Comparison of ENCODE assay signal across 7 mouse cellular contexts in genomic region chr5:34336097-34336774, GRCm38 (mm10). TPM values are rescaled to one million over a fixed set of nuclear protein-coding genes. Genes with fewer than 3 reads are reported as not detected.
DNase-seq lines count a peak whose midpoint lies in the region; ATAC-seq and TF ChIP-seq lines count a peak whose summit lies in the region.

Gene Rnf4 (plus strand): TSS chr5:34336289.

- peaks cover 20% of the 10 kb centered on the region for H3K4me1 ChIP-seq in embryonic facial prominence, embryonic 10.5 days
- H3K4me1 ChIP-seq in intestine, postnatal 0 days (replicated peaks; ENCODE audit: control insufficient read depth, insufficient read depth, low read length), result peaks cover 6% of the 10 kb centered on the region
- H3K4me1 ChIP-seq in midbrain, embryonic 12.5 days, result peaks cover 20% of the 10 kb centered on the region
- H3K4me1 ChIP-seq in small intestine, adult 2 months (ENCODE audit: control insufficient read depth, insufficient read depth, insufficient read length, low read length), result no peaks in the 10 kb centered on the region; the same call in 1 of the 2 replicates

- 0 out of 2 replicates have a peak, but pooled peaks have one; percentile 1 for TF ChIP-seq CTCF in intestine, postnatal 0 days (IDR thresholded peaks at IDR 0.05; ENCODE audit: low read depth)
- TF ChIP-seq CTCF in small intestine, adult 2 months (IDR thresholded peaks at IDR 0.05; ENCODE audit: extremely low read depth, insufficient read length, insufficient replicate concordance, low read depth, low read length), result no peak

- no peaks in the 10 kb centered on the region for H3K27me3 ChIP-seq in embryonic facial prominence, embryonic 10.5 days (replicated peaks; ENCODE audit: low read depth, poor library complexity, severe bottlenecking)
- no peaks in the 10 kb centered on the region for H3K27me3 ChIP-seq in intestine, postnatal 0 days (replicated peaks; ENCODE audit: control insufficient read depth, insufficient read depth, low read length)
- no peaks in the 10 kb centered on the region for H3K27me3 ChIP-seq in midbrain, embryonic 12.5 days
- H3K27me3 ChIP-seq in small intestine, adult 2 months (ENCODE audit: control insufficient read depth, insufficient read depth, low read length), result no peaks in the 10 kb centered on the region

- peak within 1 kb of the TSS; percentile 96 for H3K9ac ChIP-seq in intestine, postnatal 0 days (ENCODE audit: low read depth, low read length)
- H3K9ac ChIP-seq in midbrain, embryonic 12.5 days (replicated peaks), result peak within 1 kb of the TSS; percentile 96

- TF ChIP-seq POLR2A in small intestine, adult 2 months (IDR thresholded peaks at IDR 0.05; ENCODE audit: low read depth, low read length), result peak; percentile 82

- ATAC-seq in intestine, postnatal 0 days, result peak; percentile 96
- ATAC-seq in midbrain, embryonic 12.5 days (ENCODE audit: low FRiP score, low read depth), result peak; percentile 96

- no peaks in the 10 kb centered on the region for H3K9me3 ChIP-seq in embryonic facial prominence, embryonic 10.5 days
- no peaks in the 10 kb centered on the region for H3K9me3 ChIP-seq in intestine, postnatal 0 days (ENCODE audit: control insufficient read depth)
- no peaks in the 10 kb centered on the region for H3K9me3 ChIP-seq in midbrain, embryonic 12.5 days

- H3K4me3 ChIP-seq in embryonic facial prominence, embryonic 10.5 days, result peak within 1 kb of the TSS; percentile 97
- peak within 1 kb of the TSS; percentile 94 for H3K4me3 ChIP-seq in intestine, postnatal 0 days (ENCODE audit: low read depth, low read length)
- H3K4me3 ChIP-seq in midbrain, embryonic 12.5 days, result peak within 1 kb of the TSS; percentile 99
- H3K4me3 ChIP-seq in small intestine, adult 2 months (ENCODE audit: low read depth, low read length), result peak within 1 kb of the TSS; percentile 98

- intact Hi-C loops in left cerebral cortex, postnatal 4 days (cut with DNase I), result no loop called here

- DNase-seq in adrenal gland, postnatal 10 days, result peak; percentile 98
- peak; percentile 98 for DNase-seq in embryonic facial prominence, embryonic 10.5 days (ENCODE audit: low spot score)
- peak; percentile 84 for DNase-seq in gonadal fat pad, adult 2 months (ENCODE audit: low read depth)
- DNase-seq in left cerebral cortex, postnatal 4 days, result peak; percentile 99

- H3K27ac ChIP-seq in embryonic facial prominence, embryonic 10.5 days (replicated peaks), result peak within 1 kb of the TSS; percentile 99
- H3K27ac ChIP-seq in intestine, postnatal 0 days (ENCODE audit: low read depth, low read length), result peak within 1 kb of the TSS; percentile 97
- peak within 1 kb of the TSS; percentile 94 for H3K27ac ChIP-seq in midbrain, embryonic 12.5 days (replicated peaks)
- H3K27ac ChIP-seq in small intestine, adult 2 months (ENCODE audit: insufficient read depth, low read depth, low read length), result peak within 1 kb of the TSS; percentile 89

- H3K4me2 ChIP-seq in intestine, postnatal 0 days (replicated peaks; ENCODE audit: low read depth), result peak within 1 kb of the TSS; percentile 90
- H3K4me2 ChIP-seq in midbrain, embryonic 12.5 days (replicated peaks), result peak within 1 kb of the TSS; percentile 82

- peaks cover 24% of the 10 kb centered on the region for H3K36me3 ChIP-seq in embryonic facial prominence, embryonic 10.5 days (replicated peaks)
- 0 out of 2 replicates have a peak, but pooled peaks cover 4% of the 10 kb centered on the region for H3K36me3 ChIP-seq in intestine, postnatal 0 days (ENCODE audit: control insufficient read depth, insufficient read depth)
- H3K36me3 ChIP-seq in midbrain, embryonic 12.5 days, result peaks cover 3% of the 10 kb centered on the region; the same call in 1 of the 2 replicates
- no peaks in the 10 kb centered on the region for H3K36me3 ChIP-seq in small intestine, adult 2 months (ENCODE audit: control insufficient read depth, insufficient read depth, low read length)

- under 1% methylated on average over 67 of the region's 67 CpGs for WGBS in embryonic facial prominence, embryonic 10.5 days
- under 1% methylated on average over 65 of the region's 67 CpGs for WGBS in intestine, postnatal 0 days
- WGBS in midbrain, embryonic 12.5 days, result under 1% methylated on average over 65 of the region's 67 CpGs
- WGBS in small intestine, adult 2 months, result under 1% methylated on average over 67 of the region's 67 CpGs

RNA-seq across cellular contexts. Expression of gene Rnf4, which starts in this region (rescaled TPM):
- 100 to 1,000 TPM; 102 to 109 TPM for total RNA-seq in adrenal gland, postnatal 10 days (2021)
- polyA plus RNA-seq in embryonic facial prominence, embryonic 10.5 days (2016; fragmentation: Nextera tagmentation; extraction: Ambion mirVana), result 198 and 205 TPM in 2 replicates
- 87.8 and 111 TPM in 2 replicates for polyA plus RNA-seq in gonadal fat pad, adult 2 months (2012; rRNA removed)
- 62.3 and 65.0 TPM in 2 replicates for polyA plus RNA-seq in intestine, postnatal 0 days (2015; fragmentation: Nextera tagmentation; extraction: Ambion mirVana)
- 100 to 1,000 TPM; 102 to 103 TPM for total RNA-seq in left cerebral cortex, postnatal 4 days (2021)
- 155 and 172 TPM in 2 replicates for polyA plus RNA-seq in midbrain, embryonic 12.5 days (2016; fragmentation: Nextera tagmentation; extraction: Ambion mirVana)
- polyA plus RNA-seq in small intestine, adult 2 months (2012; rRNA removed), result 19.9 and 31.8 TPM in 2 replicates

Comparison
In these comparisons a context has a peak if more than half of its experiments do, and no peak if none do; other contexts are left out.
1. Peak in every context shown above with its lines: DNase-seq, ATAC-seq, H3K4me3 ChIP-seq and H3K27ac ChIP-seq.